Mouse (Mus musculus) MEL (cell line): ENCODE data around the gene Zup1.

ENCODE experiments used
- CTCF ChIP-seq, 3 experiments: IDR thresholded peaks in 2 of 3; conservative IDR thresholded peaks in 1 of 3; 2 replicates each; pipeline ENCODE4 v1.5.1; 2011 to 2012; ENCODE audit warnings: low read length in 3 of 3, low read depth in 2 of 3, mild to moderate bottlenecking in 2 of 3, improper control_type of control experiment in 1 of 3, inconsistent platforms in 1 of 3, mixed read lengths in 1 of 3, moderate library complexity in 1 of 3; ENCODE audit not compliant: control insufficient read depth in 1 of 3, insufficient read depth in 1 of 3, poor library complexity in 1 of 3, severe bottlenecking in 1 of 3
- EP300 ChIP-seq, 2 experiments: IDR thresholded peaks; 2 replicates each; pipeline ENCODE4 v1.6.1; 2011; ENCODE audit warnings: improper control_type of control experiment in 2 of 2, low read length in 2 of 2, low read depth in 1 of 2, mild to moderate bottlenecking in 1 of 2
- JUND ChIP-seq: IDR thresholded peaks from 2 replicates; pipeline ENCODE4 v1.6.1; 2011; ENCODE audit warnings: low read depth, mild to moderate bottlenecking, improper control_type of control experiment, low read length

- TF ChIP-seq CTCF (IDR thresholded peaks at IDR 0.05 in 2 of 3, conservative IDR thresholded peaks at IDR 0.05 in 1 of 3; ENCODE audit: control insufficient read depth in 1 of 3, insufficient read depth in 1 of 3, low read depth in 2 of 3, low read length in 3 of 3, poor library complexity in 1 of 3, severe bottlenecking in 1 of 3) (peak in 2 of 3 experiments; percentile 67 to 95), JUND (0 out of 2 replicates have a peak, but pooled peaks have one; percentile 31), EP300 (IDR thresholded peaks at IDR 0.05; ENCODE audit: low read depth in 1 of 2, low read length in 2 of 2) (no peak)
Observed at GRCm38 (mm10) chr10:33986771-33987170, 35.7 kb upstream of the Zup1 start.
